Mouse (Mus musculus) testis, postnatal 10 days (tissue): ENCODE measurements around the gene Mmp14.

Source experiments
- DNase-seq: peaks from one replicate; pipeline ENCODE4 v3.0.0; 2021; ENCODE audit warnings: low spot score

The Mmp14 gene

DNA sequence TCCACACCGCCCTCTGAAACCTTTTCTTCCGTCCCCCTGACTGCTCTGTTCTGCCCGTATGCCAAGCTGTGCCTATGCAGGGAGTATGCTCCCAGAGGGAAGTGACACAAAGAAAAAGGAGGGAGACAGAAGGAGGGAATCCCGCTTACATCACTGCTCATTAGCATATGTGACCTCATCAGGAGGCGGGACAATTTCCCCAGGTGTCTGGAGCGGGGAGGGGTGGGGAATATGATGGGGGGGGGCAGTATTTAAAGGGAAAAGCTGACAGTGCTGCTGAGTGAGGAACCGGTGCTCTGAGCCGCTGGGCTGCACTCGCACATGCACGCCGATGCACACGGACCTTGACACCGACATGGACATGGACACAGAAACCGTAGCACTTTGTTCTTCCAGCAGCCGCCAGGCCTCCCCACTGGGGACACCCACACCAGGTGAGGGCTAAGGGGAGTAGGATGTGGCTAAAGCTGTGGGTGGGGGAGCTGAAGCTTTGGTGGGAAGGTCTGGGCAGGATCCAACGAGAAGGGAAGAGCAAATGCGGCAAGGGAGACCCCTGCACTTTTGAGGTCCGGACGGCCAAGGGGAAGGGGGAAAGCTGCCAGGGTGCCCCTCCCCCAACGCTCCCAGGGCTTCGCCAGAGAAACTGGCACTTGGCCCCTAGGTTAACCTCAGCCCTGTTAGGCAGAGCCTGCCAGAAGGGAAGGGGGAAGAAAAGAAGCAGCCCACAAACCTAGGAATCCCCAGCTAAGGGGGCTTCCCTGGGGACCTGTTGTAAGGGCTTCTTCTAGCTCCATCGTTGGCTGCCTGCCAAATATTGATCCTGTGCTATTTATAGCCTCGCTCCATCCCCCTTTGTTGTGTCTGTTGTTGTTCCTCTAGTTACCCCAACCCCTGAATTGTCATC, 44.8 kb downstream of the Mmp14 start, which contains the start of gene Rem2:
Gene Rem2, plus strand, starts transcription at position 160 of the 904 bp plus-strand sequence.
- peak; percentile 69 for DNase-seq

DNA sequence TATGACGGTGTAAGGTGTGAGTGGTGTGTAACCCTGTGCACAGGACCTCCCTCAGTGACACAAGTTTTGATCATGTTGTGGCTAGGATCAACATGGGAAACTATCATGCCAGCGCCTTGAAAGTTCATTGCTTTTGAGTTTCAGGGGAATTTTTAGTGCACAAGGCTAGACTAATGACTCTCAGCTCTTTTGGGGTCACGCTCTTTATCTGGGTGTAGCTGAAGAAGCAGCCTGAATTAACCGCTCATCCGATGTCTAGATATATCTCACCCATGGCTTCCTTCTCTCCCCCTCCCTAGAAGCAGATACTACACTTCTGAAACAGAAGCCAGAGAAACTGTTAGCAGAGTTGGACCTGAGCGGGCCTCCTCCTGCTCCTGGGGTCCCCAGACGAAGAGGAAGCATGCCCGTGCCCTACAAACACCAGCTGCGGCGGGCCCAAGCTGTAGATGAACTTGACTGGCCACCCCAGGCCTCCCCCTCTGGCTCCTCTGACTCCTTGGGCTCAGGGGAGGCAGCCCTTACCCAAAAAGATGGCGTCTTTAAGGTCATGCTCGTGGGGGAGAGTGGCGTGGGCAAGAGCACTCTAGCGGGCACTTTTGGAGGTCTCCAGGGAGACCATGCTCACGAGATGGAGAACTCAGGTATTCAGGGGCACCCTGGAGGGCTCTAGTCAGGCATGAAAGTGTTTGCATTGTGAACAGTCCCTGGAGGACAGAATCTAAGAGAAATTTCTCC, 45.9 kb downstream of the Mmp14 start:
- DNase-seq: no peak

DNA sequence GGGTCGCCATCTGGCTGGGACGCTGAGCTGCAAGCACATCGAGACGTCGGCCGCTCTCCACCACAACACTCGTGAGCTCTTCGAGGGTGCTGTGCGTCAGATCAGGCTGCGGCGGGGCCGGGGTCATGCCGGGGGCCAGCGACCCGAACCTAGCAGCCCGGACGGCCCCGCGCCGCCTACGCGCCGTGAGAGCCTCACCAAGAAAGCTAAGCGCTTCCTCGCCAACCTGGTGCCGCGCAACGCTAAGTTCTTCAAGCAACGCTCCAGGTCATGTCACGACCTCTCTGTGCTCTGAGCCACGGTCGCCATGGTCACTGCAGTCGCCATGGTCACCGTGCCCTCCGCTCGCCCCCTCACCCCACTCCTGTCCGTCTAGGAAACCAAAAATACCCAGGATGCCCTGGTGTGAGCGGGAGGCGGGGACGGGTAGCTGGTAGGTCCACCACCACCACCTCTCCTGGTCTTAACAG, 48.1 kb downstream of the Mmp14 start:
- peak; percentile 63 for DNase-seq

DNA sequence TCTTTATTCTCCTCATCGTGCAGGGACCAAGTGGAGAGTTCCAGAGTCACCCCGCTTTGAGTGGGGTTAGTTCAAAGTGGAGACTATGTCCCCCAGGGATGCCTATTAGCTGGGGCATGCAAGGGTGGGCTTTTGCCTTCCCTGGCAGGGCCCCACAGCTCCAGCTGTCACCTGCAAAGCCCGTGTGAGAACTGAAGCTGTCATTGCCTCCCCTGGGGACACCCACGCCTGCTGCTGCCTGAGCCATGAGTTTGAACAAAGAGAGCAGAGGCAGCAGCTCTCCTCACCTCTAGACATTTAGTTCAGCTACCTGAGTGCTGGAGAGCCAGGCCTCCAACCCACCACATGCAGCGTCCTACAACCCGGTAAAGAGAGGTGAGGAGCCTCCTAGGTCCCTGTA, 49.3 kb downstream of the Mmp14 start:
- no peak for DNase-seq

DNA sequence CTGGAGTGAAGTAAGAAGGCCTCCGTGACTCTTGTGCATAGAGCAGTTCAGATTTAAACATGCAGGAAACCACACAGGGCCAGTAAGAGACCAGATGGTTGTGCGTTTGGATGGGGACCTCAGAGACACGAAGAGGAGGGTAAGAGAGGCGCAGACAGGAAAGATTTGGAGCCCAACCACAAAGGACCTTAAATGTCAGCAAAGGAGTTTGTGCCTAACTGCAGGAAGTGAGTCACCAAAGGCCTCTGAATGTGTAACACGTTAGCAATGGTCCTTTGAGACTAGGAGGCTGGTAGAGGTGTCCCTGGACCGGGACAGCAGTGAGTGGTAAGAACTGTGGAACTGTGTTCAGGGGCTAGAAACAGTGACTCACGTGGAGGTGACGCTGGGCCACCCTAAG, 50.0 kb downstream of the Mmp14 start:
- DNase-seq: no peak

DNA sequence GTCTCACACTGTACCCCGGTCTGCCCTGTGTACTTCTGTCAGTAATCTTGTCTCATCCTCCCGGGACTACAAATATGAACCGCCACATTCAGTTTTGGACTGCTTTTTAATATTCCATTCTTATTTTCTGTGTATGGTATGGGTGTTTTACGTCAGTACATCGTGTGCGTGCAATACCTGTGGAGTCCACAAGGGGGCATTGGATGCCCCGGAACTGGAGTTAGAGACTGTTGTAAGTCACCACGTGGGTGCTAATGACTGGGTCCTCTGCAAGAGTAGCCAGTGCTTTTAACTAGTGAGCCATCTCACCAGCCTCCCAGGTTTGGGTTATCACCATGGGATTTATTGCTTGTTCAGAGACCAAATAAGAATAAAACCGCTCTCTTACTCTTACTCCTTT, 51.1 kb downstream of the Mmp14 start:
- peak; percentile 66 for DNase-seq

DNA sequence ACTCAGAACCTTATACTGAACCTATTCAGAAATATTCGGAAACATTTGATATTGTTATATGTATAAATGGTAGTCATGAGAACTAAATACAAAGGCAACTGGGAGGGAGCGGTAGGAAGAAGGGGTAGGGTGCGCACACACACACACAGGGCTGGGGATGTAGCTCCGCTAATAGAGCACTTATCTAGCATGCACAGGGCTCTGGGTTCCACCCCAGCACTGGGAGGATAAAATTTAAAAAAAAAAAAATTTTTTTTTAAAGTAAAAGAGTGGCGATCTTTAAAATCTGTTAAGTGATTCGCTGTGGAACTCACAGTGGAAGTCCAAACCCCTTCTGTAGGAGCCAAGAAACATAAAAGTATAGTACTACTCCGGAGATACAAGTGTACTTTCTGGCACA, 54.5 kb downstream of the Mmp14 start:
- no peak for DNase-seq

DNA sequence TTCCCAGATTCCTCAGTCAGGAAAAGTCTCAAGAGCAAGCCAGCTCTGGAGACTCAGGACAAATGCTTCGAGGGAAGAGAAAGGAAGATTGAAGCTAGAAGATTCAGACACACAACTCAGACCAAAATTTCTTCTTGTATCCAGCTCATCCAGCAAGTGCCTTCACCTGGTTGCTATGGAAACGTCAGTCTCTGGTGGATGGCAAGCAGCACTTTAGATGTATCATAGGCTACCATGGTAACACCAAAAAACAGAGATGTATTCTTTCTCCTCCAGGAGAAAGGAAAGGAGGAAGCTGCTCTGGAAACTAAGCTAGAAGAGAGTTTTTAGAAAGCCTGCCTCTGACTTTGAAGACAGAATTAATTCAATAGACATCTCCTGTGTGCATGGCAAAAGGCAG, 56.3 kb downstream of the Mmp14 start:
- DNase-seq: no peak

DNA sequence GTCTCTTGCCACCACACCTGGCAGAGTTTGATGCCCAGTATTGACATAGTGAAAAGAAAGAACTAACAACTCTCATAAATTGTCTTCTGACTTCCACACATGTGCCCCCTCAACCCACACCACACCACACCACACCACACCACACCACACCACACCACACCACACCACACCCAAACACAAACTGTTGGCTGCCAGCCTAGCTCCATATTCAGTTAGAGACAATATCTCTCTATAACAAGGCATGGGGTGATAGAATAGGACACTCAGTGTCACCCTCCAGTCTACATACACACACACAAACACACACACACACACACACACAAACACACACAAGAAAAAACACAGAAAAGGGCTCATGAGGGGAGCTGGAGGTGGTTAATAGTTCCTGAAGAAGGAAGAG, 56.9 kb downstream of the Mmp14 start:
- DNase-seq: no peak

DNA sequence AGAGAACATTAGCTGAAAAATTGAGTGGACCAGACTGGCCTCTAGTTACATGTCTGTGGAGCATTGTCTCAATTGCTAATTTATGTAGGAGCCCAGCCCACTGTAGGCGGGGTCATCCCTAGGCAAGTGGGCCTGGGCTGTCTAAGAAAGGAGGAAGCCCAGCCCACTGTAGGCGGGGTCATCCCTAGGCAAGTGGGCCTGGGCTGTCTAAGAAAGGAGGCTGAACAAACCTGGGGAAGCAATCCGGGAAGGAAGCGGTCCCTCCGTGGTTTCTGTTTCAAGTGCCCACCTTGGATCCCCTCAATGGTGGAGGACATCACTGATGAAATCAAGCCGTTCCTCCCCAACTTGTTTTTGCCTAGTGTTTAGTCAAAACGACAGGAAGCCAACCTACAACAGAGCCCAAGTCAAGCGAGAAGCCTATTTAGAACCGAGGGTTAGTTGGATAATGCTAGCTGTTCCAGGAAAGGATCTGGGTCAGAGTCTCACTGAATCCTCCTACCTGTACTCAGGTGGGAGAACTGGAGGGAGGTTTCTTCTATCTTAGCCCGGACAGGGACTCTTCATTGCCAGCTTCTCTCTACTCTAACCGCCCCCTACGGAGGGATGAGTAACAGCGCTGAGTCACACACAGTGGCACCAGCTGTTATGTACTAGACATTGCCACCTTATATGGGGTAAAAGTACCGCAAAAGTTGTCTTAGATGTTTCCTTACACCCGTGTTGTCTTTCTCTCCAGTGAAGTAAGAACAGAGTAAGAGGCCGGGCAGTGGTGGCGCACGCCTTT, 61.1 kb downstream of the Mmp14 start:
- no peak for DNase-seq

DNA sequence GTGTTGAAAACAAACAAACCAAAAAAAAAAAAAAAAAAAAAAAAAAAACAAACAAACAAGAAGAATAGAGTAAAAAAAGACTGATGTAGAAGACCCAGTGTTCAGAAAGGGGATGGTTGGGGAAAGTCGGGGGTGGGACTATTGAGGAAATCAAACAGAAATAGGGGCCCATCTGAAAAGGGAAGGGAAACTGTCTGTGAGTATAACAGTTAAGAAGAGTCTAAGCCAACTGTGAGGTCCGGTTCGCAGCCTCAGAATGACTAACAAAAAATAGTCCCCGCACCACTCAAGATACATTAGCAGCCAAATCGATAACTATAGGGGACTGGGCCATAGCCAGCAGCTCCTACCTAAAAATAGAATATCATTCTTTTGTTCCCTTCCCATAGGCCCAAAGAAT, 61.8 kb downstream of the Mmp14 start:
- no peak for DNase-seq

DNA sequence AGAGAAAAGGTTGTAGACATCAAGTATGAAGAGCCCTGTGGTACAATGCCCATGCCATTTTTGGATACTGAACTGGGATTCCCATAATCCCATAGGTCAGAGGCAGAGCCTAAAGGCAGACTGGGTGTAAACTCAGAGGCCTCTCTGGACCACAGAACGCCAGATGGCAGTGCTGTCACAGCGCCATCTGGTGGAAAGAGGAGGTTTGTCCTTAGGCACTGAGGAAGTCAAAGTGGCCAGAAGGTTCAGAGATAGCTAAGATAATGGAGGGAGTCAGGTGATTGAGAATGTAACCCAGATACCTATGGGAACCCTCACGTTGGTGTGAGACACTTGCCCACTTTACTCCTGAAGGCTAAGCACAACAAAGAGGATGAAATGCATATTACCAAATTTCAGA, 62.8 kb downstream of the Mmp14 start:
- DNase-seq: peak; percentile 73
